Mouse (Mus musculus) heart, embryonic 10.5 days (tissue): ENCODE measurements at regions not wholly inside any gene's neighbourhood (a gene's known extent, or its start where the extent isn't known, plus 50 kb on each side); places are given as distances from the start of the nearest gene placed in this dataset.
"Not testable (repeated sequence)": the region's sequence is repeated elsewhere in the genome, so short reads cannot be mapped to it uniquely, and the experiment has no call there.

Source experiments
- DNase-seq: peaks from one replicate; pipeline ENCODE4 v3.0.0-alpha.2; 2017; ENCODE audit warnings: low spot score
- H3K27ac ChIP-seq: fragments of 300-500 bp; sonication (generic); 2 replicates; pipeline ENCODE4 v1.5.1; 2016; ENCODE audit warnings: mild to moderate bottlenecking
- H3K27me3 ChIP-seq: fragments of 300-500 bp; sonication (generic); 2 replicates; pipeline ENCODE4 v1.6.1; 2016; ENCODE audit warnings: mild to moderate bottlenecking; ENCODE audit not compliant: poor library complexity, insufficient read depth, severe bottlenecking
- H3K36me3 ChIP-seq: fragments of 300-500 bp; sonication (generic); 2 replicates; pipeline ENCODE4 v1.6.1; 2016; ENCODE audit warnings: mild to moderate bottlenecking, moderate library complexity
- H3K4me1 ChIP-seq: fragments of 300-500 bp; sonication (generic); 2 replicates; pipeline ENCODE4 v1.6.1; 2016; ENCODE audit warnings: mild to moderate bottlenecking
- H3K4me3 ChIP-seq: fragments of 300-500 bp; sonication (generic); 2 replicates; pipeline ENCODE4 v1.5.1; 2016; ENCODE audit warnings: mild to moderate bottlenecking, moderate library complexity
- H3K9me3 ChIP-seq: fragments of 300-500 bp; sonication (generic); 2 replicates; pipeline ENCODE4 v1.6.1; 2016; ENCODE audit warnings: mild to moderate bottlenecking, moderate library complexity
- WGBS: fragments of 180-500 bp; shearing (Covaris S2); methylation state at CpG from one replicate; pipeline ENCODE4 v1.1.7; 2016; 5-methylcytosine and 5-hydroxymethylcytosine counted together

DNA sequence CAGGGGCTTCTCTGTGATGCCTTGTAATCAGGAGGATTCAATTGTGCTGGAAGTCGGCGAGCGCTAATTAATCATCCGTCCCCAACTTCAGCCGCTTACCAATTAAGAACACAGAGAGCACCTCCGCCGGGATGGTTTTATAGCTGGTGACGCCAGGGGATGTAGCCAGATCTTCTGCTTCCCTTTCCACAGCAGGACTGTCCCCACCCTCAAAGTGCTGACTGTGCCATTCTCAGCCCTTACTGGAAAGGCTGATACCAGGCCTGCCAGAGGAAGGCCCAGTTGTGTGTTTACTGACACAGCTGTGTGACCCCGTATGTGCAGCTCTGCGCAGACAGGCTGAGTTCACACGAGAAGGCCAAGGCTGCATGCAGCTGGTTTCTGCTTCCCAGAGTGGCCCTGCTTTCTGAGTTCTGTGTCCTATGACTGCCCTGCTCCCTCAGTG is 59.9 kb upstream of the Bend4 start:
- Histone ChIP-seq H3K27me3 (no peaks in the 10 kb centered on the region), H3K4me3 (no peak overlapping the region), H3K27ac (no peak overlapping the region), H3K36me3 (no peaks in the 10 kb centered on the region), H3K4me1 (no peaks in the 10 kb centered on the region), H3K9me3 (no peaks in the 10 kb centered on the region)
- WGBS: 72% methylated on average over 11 of the region's 11 CpGs
- no peak for DNase-seq

DNA sequence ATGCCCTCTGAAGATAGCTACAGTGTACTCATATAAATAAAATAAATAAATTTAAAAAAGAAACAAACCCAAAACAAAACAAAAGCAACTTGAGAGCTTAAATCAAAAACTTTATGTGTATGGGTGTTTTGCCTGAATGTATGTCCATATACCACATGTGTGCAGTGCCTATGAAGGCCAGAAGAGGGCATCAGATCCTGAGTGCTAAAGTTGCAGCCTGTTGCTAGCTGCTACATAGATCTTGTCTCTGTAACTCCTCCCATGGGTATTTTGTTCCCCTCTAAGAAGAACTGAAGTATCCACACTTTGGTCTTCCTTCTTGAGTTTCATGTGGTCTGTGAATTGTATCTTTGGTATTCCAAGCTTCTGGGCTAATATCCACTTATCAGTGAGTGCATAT is 62.6 kb upstream of the Bend4 start:
- DNase-seq, H3K36me3 ChIP-seq, H3K27me3 ChIP-seq, H3K9me3 ChIP-seq, H3K27ac ChIP-seq, H3K4me1 ChIP-seq, H3K4me3 ChIP-seq: not testable (repeated sequence)

DNA sequence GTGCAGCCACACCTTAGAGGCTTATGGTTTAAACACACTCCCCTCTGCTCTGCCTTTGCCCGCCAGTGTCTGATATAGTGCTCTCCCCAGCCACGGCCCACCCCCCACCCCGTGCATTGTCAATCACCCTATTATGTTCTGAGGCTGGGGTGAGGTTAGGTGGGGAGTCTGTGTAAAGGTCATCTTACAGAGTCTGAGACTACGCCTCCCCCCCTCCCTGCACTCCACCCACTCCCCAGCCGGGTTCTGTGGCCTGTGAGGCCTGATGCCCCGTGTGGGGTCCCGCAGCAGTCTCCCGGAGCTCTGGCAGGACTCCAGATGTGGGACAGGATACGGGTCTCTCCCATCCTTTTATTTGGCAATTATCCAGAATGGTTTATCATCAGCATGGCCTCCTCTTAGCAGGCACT is 64.8 kb upstream of the Bend4 start:
- Histone ChIP-seq H3K4me3 (no peak overlapping the region), H3K27ac (no peak overlapping the region), H3K27me3 (no peaks in the 10 kb centered on the region), H3K9me3 (no peaks in the 10 kb centered on the region), H3K36me3 (no peaks in the 10 kb centered on the region), H3K4me1 (no peaks in the 10 kb centered on the region)
- WGBS: 53% methylated on average over 9 of the region's 9 CpGs
- no peak for DNase-seq

DNA sequence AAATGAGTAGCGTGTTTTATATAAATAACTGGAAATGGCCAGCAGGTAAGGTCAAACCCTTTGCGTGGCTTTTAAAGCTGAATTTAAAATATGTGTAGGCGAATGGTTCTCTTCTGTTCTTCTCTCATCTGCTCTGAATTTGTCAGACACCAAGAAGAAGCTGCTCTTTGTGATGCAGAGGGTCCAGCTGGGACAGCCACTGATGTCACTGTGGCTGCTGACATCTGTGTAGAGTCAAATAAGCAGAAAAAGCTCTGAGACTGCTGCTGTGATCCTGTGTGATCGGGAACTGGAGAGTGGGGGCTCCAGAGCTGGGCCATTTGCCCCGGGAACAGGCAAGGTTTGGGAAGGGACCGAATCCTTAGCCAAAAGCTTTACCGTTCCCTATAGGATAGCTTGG is 68.6 kb upstream of the Bend4 start:
- Histone ChIP-seq H3K4me1 (no peaks in the 10 kb centered on the region), H3K4me3 (no peak overlapping the region), H3K36me3 (no peaks in the 10 kb centered on the region), H3K27ac (no peak overlapping the region), H3K9me3 (no peaks in the 10 kb centered on the region), H3K27me3 (no peaks in the 10 kb centered on the region)
- WGBS: 85% methylated on average over 7 of the region's 7 CpGs
- DNase-seq: no peak

DNA sequence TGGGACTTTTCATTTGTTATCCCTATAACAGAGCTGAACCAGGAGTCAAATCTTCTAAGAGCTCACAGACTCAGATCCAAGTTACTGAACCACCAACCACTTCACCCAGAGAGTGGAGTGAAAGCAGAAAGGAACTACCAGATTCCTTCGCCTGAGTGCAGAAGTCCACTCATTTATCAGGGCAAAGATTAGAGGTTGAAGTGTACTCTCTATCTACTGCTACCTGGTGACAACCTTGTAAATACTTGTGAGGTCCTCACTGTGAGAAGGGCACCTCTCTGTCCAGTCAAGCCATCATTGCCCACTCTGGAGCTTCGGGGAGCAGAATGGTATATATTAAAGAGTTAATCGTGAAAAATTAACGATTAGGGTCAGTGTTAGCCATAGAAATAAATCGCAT is 87.4 kb upstream of the Shisa3 start:
- no peak for DNase-seq
- Histone ChIP-seq H3K27me3 (no peaks in the 10 kb centered on the region), H3K9me3 (no peaks in the 10 kb centered on the region), H3K36me3 (no peaks in the 10 kb centered on the region), H3K27ac (no peak overlapping the region), H3K4me1 (no peaks in the 10 kb centered on the region), H3K4me3 (no peak overlapping the region)
- 80% methylated on average over 5 of the region's 5 CpGs for WGBS

DNA sequence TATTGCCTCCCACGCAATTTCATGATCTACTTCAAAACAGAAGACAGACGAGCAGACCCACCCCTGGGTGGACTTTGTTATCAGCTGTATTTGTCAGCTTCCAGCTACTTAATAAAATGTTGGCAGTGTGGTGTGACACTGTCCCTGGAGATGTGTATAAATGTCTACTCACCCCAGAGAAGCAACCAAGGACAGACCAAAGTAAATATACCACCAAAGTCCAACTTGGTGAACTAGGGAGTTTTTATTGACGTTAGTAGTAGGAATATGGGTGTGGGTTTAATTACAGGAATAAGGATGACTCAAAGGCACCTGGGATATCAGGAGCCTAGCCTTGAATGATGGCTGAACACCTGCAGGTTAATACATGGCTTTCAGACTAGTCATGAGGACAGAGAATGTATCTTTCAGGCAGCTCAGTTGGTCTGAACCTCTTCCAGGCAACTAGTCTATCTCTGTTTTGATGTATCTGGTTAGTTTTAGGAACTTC is 86.2 kb upstream of the Shisa3 start:
- Histone ChIP-seq H3K4me3 (no peak overlapping the region), H3K4me1 (no peaks in the 10 kb centered on the region), H3K36me3 (no peaks in the 10 kb centered on the region), H3K27me3 (no peaks in the 10 kb centered on the region), H3K27ac (no peak overlapping the region), H3K9me3 (no peaks in the 10 kb centered on the region)
- no peak for DNase-seq
- WGBS: 67% methylated on average over 3 of the region's 3 CpGs

DNA sequence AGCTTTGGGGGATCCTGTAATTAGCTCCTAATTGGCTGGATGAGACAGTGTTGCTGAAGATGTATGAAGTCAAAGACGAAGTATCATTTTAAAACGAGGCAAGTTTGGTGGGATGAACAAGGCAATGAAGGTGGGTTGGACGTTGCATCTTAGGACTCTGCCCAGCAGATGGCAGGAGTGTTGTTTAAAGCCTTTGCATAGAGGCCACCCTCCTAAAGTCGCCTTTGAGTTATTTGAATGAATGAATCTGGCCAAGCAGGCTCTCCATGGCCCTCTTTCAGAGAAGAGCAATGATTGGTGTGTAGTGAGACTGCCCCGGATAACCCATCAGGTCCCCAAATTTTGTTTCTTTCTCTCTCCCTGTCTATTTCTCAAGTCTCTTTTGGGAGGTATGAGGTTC is 77.5 kb upstream of the Shisa3 start:
- Histone ChIP-seq H3K27me3 (no peaks in the 10 kb centered on the region), H3K4me3 (no peak overlapping the region), H3K9me3 (no peaks in the 10 kb centered on the region), H3K36me3 (no peaks in the 10 kb centered on the region), H3K27ac (no peak overlapping the region), H3K4me1 (peaks cover 6% of the 10 kb centered on the region; the same call in 1 of the 2 replicates)
- DNase-seq: no peak
- WGBS: 59% methylated on average over 5 of the region's 5 CpGs

DNA sequence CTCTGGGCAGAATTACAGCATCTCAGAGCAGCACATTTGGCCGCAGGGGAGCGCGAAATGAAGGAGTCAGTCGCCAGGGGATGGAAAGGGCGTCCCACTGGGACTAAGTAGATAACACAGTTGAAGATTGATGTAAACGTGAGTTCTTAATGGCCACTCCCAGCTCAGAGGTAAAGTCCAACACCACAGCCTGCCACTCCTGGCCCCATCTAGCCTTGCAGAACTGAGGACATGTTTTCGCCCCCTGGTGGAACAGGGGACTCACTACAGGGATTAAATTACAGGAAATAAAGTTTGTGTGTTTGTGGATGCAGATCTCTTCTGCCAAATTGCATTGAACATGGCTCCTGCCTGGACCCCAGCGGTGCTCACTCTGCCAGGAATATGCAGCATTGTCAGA is 76.7 kb upstream of the Shisa3 start:
- Histone ChIP-seq H3K27ac (no peak overlapping the region), H3K4me3 (no peak overlapping the region), H3K9me3 (no peaks in the 10 kb centered on the region), H3K27me3 (no peaks in the 10 kb centered on the region), H3K36me3 (no peaks in the 10 kb centered on the region), H3K4me1 (peaks cover 6% of the 10 kb centered on the region; the same call in 1 of the 2 replicates)
- no peak for DNase-seq
- 23% methylated on average over 8 of the region's 8 CpGs for WGBS

DNA sequence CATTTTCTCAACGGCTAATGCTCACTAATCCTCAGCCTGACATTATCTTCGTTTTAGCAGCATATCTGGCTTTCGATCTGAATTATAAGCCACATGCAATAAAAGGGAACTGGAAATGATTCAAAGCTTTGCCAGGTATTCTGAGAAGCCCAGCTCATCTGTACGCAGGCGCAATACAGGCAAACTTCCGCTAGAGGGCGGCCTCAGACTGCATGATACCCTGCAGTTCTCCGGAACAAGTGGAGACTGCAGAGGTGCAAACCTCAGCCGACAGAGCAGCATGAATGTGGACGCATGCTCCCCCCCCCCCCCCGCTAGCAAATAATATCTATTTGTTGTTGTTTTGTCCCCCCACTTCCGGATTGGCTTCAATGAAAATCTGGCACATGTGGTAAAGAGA is 75.3 kb upstream of the Shisa3 start:
- no peaks in the 10 kb centered on the region for H3K36me3 ChIP-seq
- 0 out of 2 replicates have a peak overlapping the region, but pooled peaks have one; percentile 16 for H3K27ac ChIP-seq
- 2% methylated on average over 12 of the region's 12 CpGs for WGBS
- peak overlapping the region; percentile 37 for H3K4me3 ChIP-seq
- no peaks in the 10 kb centered on the region for H3K9me3 ChIP-seq
- peaks cover 6% of the 10 kb centered on the region; the same call in 1 of the 2 replicates for H3K4me1 ChIP-seq
- DNase-seq: peak; percentile 88
- no peaks in the 10 kb centered on the region for H3K27me3 ChIP-seq

DNA sequence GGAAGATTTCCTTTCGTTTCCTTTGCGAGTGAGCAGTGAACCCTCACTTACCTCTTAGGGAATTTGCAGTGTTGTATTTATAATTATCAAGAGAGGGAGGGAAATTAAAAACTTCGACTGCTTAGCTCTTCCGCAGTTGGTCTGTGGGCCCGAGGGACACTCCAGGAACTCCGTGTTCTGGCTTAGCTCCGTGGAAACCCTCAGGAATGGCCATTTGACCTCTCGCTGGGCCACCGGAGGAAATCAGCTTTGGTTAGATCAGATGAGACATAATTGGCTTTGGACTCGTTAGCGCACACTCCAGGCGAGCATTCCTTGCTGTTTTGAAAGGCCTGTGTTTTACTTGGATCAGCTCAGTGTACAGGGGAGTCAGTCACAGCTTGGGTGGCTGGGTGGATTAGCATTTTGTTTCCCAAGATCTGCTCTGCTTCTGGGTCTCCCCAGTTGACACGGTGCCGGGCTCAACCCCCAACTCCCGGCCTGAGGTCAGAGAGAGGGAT is 74.9 kb upstream of the Shisa3 start:
- Histone ChIP-seq H3K4me3 (peak overlapping the region; percentile 37), H3K4me1 (peaks cover 6% of the 10 kb centered on the region; the same call in 1 of the 2 replicates), H3K27me3 (no peaks in the 10 kb centered on the region), H3K9me3 (no peaks in the 10 kb centered on the region), H3K36me3 (no peaks in the 10 kb centered on the region), H3K27ac (peak overlapping the region; percentile 16; the same call in 1 of the 2 replicates)
- WGBS: 31% methylated on average over 15 of the region's 15 CpGs
- DNase-seq: no peak

DNA sequence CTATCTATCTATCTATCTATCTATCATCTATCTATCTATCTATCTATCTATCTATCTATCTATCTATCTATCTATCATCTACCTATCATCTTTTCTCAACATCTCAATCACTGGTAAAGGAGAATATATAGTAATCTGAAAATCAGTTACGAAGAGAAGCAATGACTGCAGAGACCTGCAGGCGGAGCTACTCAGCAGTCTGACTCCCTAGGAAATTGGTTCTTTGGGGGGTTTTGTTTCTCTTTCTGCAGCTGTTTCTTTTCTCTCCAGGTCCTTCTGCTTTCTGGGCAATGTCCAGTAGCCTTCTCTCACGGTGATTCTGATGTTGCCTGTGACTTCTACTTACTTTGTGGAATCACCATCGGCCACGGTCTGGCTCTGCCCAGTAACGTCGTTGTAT is 73.6 kb upstream of the Shisa3 start:
- 81% methylated on average over 7 of the region's 7 CpGs for WGBS
- DNase-seq: no peak
- Histone ChIP-seq H3K4me3 (no peak overlapping the region), H3K27ac (no peak overlapping the region), H3K27me3 (no peaks in the 10 kb centered on the region), H3K9me3 (no peaks in the 10 kb centered on the region), H3K4me1 (peaks cover 6% of the 10 kb centered on the region; the same call in 1 of the 2 replicates), H3K36me3 (no peaks in the 10 kb centered on the region)

DNA sequence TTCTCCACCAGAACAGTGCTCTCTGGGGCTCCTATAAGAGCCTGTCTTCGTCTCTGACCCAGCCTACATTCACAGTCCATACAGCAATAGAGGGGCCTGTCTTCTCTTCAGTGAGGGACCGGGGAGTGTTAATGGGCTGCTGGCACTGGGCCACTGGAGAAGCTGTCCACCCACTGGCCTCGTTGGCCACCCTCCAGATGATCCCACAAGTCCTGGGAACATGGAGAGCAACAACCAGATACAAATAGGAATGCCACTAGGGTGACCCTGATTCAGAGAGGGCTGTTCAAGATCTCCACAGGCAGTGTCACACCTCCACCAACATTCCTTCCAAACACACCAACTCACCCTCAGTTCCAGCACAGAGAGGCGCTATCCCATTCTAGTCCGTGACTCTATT is 69.7 kb upstream of the Shisa3 start:
- WGBS: 74% methylated on average over 5 of the region's 5 CpGs
- no peaks in the 10 kb centered on the region for H3K27me3 ChIP-seq
- H3K4me3 ChIP-seq: no peak overlapping the region
- no peak for DNase-seq
- no peak overlapping the region for H3K27ac ChIP-seq
- H3K4me1 ChIP-seq: peaks cover under 1% of the 10 kb centered on the region; the same call in 1 of the 2 replicates
- H3K36me3 ChIP-seq: no peaks in the 10 kb centered on the region
- no peaks in the 10 kb centered on the region for H3K9me3 ChIP-seq

DNA sequence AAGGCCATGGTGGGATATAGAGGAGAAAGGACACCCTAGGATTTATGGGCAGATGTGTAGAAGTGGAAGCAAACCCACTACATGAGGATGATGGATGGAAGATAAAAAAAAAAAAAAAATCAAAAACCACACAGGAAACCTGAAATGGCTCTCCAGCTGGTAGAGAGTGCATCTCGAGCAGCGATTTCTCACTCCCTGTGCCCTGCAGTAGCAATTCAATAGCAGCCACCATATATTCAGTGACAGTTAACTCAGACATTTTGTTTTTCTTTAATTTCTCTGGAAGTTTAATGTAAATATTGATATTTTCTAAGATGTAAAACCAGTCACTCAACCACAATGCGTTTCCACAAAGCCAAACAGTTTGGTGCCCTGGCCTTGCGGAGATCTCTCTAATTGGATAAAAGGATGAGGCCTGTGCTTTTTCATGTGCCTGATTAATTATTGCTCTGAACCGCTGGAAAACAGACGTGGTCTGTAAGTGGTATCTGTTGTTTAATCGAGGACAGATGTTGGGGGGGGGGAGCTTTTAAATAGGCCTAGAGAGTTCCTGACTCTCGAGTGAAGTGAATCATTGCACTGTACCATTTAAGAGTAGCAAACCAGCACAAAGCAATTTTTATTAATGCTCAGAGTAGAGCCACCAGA is 68.0 kb upstream of the Shisa3 start:
- no peak for DNase-seq
- no peaks in the 10 kb centered on the region for H3K9me3 ChIP-seq
- H3K4me3 ChIP-seq: no peak overlapping the region
- H3K27ac ChIP-seq: no peak overlapping the region
- WGBS: 67% methylated on average over 8 of the region's 8 CpGs
- no peaks in the 10 kb centered on the region for H3K4me1 ChIP-seq
- H3K27me3 ChIP-seq: no peaks in the 10 kb centered on the region
- no peaks in the 10 kb centered on the region for H3K36me3 ChIP-seq

DNA sequence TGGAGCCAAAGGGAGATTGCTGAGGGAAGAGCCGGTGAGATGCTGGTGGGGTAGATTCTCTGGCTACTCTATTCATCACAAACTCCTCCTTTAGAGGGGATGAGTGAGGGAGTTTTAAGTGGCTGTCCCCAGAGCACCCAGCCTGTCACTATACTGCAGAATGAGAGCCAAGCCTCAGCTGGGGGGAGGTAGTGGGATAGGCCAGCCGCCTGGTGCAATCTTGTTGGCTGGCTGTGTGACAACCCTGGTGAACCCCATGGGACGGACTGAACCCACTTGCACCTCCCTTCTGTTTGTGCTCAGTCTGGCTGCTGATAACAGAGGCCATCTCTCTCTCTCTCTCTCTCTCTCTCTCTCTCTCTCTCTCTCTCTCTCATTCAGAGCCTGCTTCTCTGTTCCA is 65.8 kb upstream of the Shisa3 start:
- Histone ChIP-seq H3K4me3 (no peak overlapping the region), H3K27ac (no peak overlapping the region), H3K27me3 (no peaks in the 10 kb centered on the region), H3K36me3 (no peaks in the 10 kb centered on the region), H3K4me1 (no peaks in the 10 kb centered on the region), H3K9me3 (no peaks in the 10 kb centered on the region)
- WGBS: 47% methylated on average over 3 of the region's 3 CpGs
- DNase-seq: no peak
